Mouse (Mus musculus): ENCODE data around the gene Nrxn2.

Gene Nrxn2

DNA sequence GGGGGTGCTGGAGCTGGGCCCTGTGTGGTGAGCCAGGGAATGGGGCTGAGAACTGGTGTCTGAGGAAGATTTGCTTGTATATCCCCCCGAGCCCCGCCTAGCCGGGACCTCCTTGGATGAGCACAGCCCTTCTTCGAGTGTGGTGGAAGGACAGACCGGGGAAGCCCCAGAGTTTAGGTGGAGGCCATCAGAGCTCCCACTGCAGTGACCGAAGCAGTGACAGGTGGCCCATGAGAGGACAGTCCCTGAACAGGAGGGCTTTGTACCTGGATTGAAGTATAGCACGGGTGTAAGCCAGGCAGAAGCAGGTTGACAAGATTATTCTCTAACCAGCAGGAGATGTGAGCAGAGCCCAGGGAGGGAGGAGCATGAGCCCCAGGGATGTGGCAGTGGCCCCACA is 31.3 kb downstream of the Nrxn2 start:
- no peak for DNase-seq (ENCODE audit: extremely low spot score, low read depth, low spot score)

- peak; percentile 46 for DNase-seq (ENCODE audit: extremely low spot score, low read depth, low spot score)
Measured at GRCm38 (mm10) chr19:6452030-6452494, 33.5 kb downstream of the Nrxn2 start.

GRCm38 (mm10) chr19:6452672-6453310 is 34.3 kb downstream of the Nrxn2 start:
- no peak for DNase-seq (ENCODE audit: extremely low spot score, low read depth, low spot score)

DNA sequence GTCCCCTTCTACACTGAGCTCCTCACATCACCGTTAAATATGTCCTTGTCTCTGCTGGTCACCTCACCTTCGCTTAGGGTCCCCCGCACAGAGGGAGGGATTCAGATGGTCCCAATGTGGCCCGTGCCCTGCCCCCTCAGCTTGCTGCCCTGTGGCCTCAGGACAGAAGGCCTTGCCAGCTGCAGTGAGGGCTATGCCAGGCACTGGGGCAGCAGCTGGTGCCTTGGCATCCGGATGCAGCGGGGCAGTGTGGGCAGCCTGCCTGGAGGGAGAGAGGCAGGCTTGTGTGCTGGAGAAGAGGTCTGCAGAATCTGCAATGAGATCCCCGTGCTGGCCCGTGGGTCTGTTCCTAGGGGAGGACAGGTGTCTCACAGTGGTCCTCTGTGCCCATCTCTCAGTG is 34.8 kb downstream of the Nrxn2 start:
- DNase-seq (ENCODE audit: extremely low spot score, low read depth, low spot score): no peak

DNA sequence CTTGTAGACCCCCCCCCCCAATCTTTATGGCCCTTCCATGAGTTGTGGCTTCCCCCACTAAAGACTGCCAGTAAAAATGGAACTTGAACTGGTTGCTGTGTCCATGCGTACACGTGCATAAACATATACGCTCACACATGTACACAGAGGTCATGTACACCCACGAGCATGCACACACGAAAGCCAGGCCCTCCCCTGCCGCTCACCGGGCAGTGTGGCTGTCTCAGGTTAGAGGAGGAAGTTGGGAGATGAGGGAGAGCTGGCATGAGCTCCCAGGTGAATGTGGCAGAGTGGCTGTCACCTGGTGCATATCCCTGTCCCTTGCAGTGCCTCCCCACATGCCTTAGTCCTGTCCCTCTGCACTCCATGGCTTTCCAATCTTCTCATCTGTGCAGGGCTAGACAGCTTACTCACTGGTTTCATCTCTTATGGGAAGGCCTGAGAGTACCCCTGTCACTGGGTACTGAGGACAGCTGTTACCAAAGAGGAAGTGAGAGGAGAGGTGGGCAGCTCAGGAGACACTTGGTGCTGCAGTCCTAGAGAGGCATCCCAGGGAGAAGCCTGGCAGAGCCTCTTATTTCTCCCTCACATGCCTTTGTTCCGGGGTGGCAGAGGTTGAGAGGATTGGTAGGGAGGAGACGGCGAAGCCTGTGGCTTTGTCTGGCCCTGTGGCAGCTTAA is 35.6 kb downstream of the Nrxn2 start:
- no peak for DNase-seq (ENCODE audit: extremely low spot score, low read depth, low spot score)

DNA sequence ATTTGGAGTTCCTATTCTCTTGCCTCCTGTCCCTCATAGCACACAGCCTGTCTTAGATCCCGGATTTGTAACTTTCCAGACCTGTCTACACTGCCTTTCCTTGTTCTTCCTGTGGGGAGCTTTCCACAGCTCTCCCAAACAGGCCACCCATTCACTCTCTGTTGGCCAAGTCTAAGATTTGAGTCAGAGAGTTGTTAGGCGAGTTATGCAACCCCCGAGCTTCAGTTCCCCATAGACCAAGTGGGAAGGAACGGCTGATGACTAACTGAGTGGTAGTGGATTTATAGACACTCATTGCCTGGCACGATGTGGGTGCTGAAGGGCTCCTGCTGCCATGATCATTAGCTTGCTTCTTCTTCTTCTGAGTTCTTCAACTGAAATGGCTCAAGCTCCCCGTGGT is 41.0 kb downstream of the Nrxn2 start:
- DNase-seq (ENCODE audit: extremely low spot score, low read depth, low spot score): no peak

- no peak for DNase-seq (ENCODE audit: extremely low spot score, low read depth, low spot score)
Measured at GRCm38 (mm10) chr19:6462841-6463240, 44.3 kb downstream of the Nrxn2 start.

DNA sequence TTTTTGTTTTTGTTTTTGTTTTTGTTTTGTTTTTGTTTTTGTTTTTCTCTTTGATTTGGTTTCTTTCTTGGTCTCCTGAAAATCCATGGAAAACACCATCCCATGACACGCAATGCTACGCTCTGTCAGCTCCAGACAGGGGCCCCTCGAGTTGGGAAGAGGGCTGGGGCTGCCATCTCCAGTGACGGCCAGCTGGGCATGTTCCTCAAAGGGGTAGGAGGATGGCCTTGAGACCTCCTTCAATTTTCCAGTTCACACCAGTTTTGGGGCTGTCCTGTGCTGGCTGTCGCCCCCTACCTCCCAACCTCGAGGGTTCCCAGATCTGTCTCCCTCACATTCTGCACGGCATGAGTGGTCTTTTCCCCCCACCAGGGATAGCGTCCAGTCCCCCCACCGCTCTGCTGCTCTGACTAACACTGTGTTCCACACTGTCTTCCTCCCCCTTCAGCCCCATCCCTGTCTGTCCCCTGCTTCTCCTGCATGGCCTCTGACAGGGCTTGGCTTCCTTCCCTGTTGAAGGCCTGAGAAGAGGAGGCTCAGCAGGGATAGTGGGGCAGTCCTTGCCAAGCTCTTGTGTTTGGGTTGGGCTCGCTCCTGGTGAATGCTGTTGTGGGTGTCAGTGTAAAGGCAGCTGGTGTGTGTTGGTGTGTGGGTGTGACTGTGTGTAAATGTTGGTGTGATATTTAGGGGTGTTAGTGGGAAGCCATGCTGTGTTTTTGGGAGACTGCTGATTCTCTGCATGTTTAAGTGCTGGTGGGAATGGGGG is 46.0 kb downstream of the Nrxn2 start:
- no peak for DNase-seq (ENCODE audit: extremely low spot score, low read depth, low spot score)

- no peak for DNase-seq (ENCODE audit: extremely low spot score, low read depth, low spot score)
Measured at GRCm38 (mm10) chr19:6465090-6465489, 46.6 kb downstream of the Nrxn2 start.

DNA sequence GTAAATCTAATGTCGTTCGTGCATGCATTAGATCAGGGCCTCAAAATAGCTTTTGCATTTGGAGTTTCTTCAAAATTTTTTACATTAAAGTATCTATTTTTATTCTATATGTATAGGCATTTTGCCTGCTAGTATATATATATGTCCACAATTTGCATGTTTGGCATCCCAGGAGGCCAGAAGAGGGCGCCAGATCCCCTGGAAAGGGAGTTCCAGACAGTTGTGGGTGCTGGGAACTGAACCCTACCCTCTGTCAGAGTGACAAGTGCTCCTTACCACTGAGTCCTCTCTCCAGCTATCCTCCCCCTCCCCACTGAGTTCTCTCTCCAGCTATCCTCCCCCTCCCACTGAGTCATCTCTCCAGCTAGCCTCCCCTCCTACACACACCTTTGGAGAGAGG is 48.4 kb downstream of the Nrxn2 start:
- no peak for DNase-seq (ENCODE audit: extremely low spot score, low read depth, low spot score)

DNA sequence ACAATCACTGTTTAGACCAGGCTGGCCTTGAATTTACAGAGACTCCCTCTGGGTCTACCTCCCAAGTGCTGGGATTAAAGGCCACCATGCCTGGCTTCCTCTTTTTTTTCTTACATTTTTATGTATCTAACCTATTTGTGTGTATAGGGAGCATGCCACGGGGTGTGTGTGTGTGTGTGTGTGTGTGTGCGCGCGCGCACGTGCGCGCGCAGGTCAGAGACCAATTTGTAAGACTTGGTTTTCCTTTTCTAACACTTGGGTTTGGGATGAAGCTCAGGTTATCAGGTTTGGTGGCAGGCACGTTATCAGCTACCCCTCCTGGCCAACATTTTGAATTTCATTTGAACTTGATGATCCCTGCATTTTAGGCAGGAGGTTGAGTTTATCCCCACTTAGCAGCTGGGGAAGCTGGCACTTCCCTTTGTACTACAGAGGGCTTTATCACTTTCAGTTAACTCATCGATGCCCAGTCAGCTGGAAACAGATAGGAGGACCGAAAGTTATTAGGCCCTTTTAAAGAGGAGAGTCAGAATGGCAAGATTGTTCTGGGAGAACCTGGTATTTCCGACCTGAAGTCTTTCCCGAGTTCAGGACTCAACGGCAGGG is 48.9 kb downstream of the Nrxn2 start:
- no peak for DNase-seq (ENCODE audit: extremely low spot score, low read depth, low spot score)

- DNase-seq (ENCODE audit: extremely low spot score, low read depth, low spot score): no peak
Measured at GRCm38 (mm10) chr19:6471630-6472029, 53.1 kb downstream of the Nrxn2 start.

DNA sequence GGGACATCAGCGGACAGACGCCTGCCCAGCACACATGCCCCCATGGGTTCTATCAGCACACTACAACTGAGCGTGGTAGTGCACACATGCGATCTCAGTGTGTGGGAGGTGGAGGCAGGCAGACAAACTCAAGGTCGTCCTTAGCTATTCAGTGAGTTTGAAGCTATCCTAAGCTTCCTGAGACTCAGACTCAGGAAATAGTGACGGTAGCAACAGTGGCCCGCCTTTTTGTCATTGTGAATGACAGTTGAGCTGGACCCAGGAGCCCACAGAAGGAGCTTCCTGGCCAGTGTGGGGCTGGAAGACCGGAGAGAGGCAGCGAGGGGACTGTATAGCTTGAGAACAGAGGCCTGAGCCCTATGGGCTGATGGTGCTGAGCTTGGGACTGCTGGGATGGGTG is 54.3 kb downstream of the Nrxn2 start:
- DNase-seq (ENCODE audit: extremely low spot score, low read depth, low spot score): no peak

DNA sequence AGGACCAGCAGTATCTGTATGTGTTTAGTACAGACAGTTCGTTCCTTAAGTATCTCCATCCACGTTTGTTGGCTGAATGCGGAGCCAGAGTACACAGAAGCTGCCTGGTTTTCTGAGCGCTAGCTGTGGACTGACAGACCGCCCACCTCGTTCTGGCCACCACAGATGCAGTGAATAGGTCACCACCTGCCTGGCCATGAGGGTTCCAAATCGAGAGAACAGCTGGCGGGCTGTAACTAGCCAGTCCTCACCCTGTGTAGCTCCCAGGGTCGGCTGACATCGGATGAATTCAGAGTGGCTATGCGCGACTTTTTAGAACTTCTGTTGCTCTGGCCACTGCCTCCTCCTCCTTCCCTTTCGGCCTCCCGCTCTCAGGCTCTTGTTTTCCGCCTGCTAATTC is 56.2 kb downstream of the Nrxn2 start:
- no peak for DNase-seq (ENCODE audit: extremely low spot score, low read depth, low spot score)

DNA sequence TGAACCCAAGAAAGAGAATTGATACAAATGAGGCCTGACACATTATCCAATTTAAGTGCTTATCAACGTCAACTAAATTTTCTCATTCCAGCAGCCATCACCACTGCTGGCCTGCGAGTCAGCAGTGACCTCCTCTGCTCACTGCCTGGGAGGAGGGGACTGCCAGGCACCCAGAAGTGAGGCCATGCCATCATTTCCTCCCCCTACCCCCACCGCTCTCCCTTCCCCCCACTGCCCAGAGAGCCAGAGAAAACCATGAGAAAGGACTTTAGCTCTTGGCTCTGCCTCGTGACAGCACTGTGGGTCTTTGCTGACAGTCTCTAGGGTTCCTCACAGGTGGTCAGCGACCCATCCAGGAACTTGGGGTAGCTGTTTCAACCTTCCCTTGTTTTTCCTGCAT is 56.6 kb downstream of the Nrxn2 start:
- DNase-seq (ENCODE audit: extremely low spot score, low read depth, low spot score): no peak

GRCm38 (mm10) chr19:6477007-6477406 is 58.5 kb downstream of the Nrxn2 start:
- no peak for DNase-seq (ENCODE audit: extremely low spot score, low read depth, low spot score)

GRCm38 (mm10) chr19:6478566-6478965 is 60.0 kb downstream of the Nrxn2 start:
- DNase-seq (ENCODE audit: extremely low spot score, low read depth, low spot score): no peak

- no peak for DNase-seq (ENCODE audit: extremely low spot score, low read depth, low spot score)
Measured at GRCm38 (mm10) chr19:6482886-6483285, 64.4 kb downstream of the Nrxn2 start.

DNA sequence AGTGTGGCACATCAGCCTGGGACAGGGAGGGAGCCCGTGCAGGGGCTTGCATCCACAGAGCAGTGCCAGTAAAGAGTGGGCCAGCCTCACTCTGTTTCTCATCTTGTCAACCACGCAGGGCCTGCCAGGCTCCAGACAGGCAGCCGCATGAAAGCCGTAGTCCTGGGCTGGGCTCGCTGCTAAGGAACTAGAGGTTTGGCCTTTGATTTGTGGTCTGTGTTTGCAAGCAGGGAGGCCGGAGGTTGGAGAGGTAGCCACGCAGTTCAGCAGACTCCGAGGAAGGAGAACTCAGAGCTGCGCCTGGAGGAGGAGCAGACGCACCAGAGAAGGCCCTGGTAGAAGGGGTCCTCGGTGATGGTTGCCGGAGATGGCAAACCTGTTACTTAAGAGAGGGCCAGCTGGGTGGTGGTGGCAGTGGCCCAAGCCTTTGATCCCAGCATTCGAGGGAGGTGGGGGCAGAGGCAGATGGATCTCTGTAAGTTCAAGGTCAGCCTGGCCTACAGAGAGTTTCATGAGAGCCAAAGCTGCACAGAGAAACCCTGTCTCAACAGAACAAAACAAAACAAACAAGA is 66.6 kb downstream of the Nrxn2 start:
- DNase-seq (ENCODE audit: extremely low spot score, low read depth, low spot score): no peak

GRCm38 (mm10) chr19:6489030-6489429 is 70.5 kb downstream of the Nrxn2 start:
- peak; percentile 76 for DNase-seq (ENCODE audit: extremely low spot score, low read depth, low spot score)

- no peak for DNase-seq (ENCODE audit: extremely low spot score, low read depth, low spot score)
Measured at GRCm38 (mm10) chr19:6491538-6491937, 73.0 kb downstream of the Nrxn2 start.

Data from hindlimb bud, embryonic 11.5 days (tissue).